Mouse (Mus musculus) olfactory bulb, adult 2 months (tissue): ENCODE results near the gene Tprkb.
"Not testable (repeated sequence)": the region's sequence is repeated elsewhere in the genome, so short reads cannot be mapped to it uniquely, and the experiment has no call there.

ENCODE experiments used
- CTCF ChIP-seq: fragments of 200-500 bp; IDR thresholded peaks from 2 replicates; pipeline ENCODE4 v1.5.1; 2012; ENCODE audit warnings: low read depth, mild to moderate bottlenecking, low read length, moderate library complexity; ENCODE audit not compliant: insufficient read depth
- POLR2A ChIP-seq: fragments of 200-500 bp; IDR thresholded peaks from 2 replicates; pipeline ENCODE4 v1.6.1; 2012; ENCODE audit warnings: mild to moderate bottlenecking, low read depth, low read length, moderate library complexity; ENCODE audit not compliant: insufficient read depth

DNA sequence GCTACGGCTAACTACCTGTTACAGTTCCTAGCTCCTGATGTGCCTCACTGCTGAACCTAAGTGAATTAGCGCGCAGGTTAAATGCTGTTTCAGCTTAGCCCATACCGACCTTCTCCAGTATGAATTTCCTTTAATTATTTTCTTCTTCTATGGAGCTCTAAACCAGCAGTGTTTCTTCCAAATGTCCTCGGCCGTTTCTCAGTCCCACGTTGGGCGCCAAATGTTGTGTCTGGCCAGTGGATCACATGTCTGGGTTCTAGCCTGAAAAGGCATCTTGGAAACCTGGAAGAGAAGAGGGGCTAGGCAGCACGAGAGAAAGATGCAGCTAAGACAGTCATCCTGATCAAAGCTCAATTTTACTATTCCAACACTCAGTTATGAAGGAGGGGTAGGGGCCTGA lies 28.4 kb upstream of the Tprkb start:
- TF ChIP-seq POLR2A, CTCF: not testable (repeated sequence)
